Mouse (Mus musculus): ENCODE results near the gene Wdr62. TPM values are rescaled to one million over a fixed set of nuclear protein-coding genes. Genes with fewer than 3 reads are reported as not detected.

The Wdr62 gene
- polyA plus RNA-seq, 1 experiment from 2014 or later: 9.9 TPM

- peaks cover 11% of the 10 kb centered on the region for H3K4me1 ChIP-seq
- no peaks in the 10 kb centered on the region for H3K9me3 ChIP-seq (replicated peaks)
- 94% methylated on average over 15 of the region's 15 CpGs for WGBS
- H3K4me3 ChIP-seq (replicated peaks): no peak overlapping the region
- no peak for ATAC-seq (replicated peaks; ENCODE audit: low FRiP score)
- H3K9ac ChIP-seq: no peak overlapping the region
- peaks cover 71% of the 10 kb centered on the region for H3K36me3 ChIP-seq
- H3K27ac ChIP-seq: no peak overlapping the region
- H3K27me3 ChIP-seq: no peaks in the 10 kb centered on the region
- H3K4me2 ChIP-seq: no peak overlapping the region
Measured at GRCm38 (mm10) chr7:30296816-30297215, 16.6 kb upstream of the Wdr62 start.

- H3K27me3 ChIP-seq: no peaks in the 10 kb centered on the region
- H3K27ac ChIP-seq: no peak overlapping the region
- H3K9ac ChIP-seq: no peak overlapping the region
- WGBS: 53% methylated on average over 10 of the region's 10 CpGs
- H3K4me1 ChIP-seq: peaks cover 22% of the 10 kb centered on the region
- no peaks in the 10 kb centered on the region for H3K9me3 ChIP-seq (replicated peaks)
- no peak overlapping the region for H3K4me3 ChIP-seq (replicated peaks)
- peaks cover 58% of the 10 kb centered on the region for H3K36me3 ChIP-seq
- no peak for ATAC-seq (replicated peaks; ENCODE audit: low FRiP score)
- no peak overlapping the region for H3K4me2 ChIP-seq
Measured at GRCm38 (mm10) chr7:30295103-30295502, 14.9 kb upstream of the Wdr62 start.

GRCm38 (mm10) chr7:30294296-30294695 lies 14.1 kb upstream of the Wdr62 start:
- H3K4me1 ChIP-seq: peaks cover 22% of the 10 kb centered on the region
- no peaks in the 10 kb centered on the region for H3K9me3 ChIP-seq (replicated peaks)
- ATAC-seq (replicated peaks; ENCODE audit: low FRiP score): no peak
- H3K27me3 ChIP-seq: no peaks in the 10 kb centered on the region
- no peak overlapping the region for H3K4me3 ChIP-seq (replicated peaks)
- no peak overlapping the region for H3K27ac ChIP-seq
- peaks cover 50% of the 10 kb centered on the region for H3K36me3 ChIP-seq
- no peak overlapping the region for H3K4me2 ChIP-seq
- H3K9ac ChIP-seq: no peak overlapping the region
- WGBS: 79% methylated on average over 5 of the region's 5 CpGs

GRCm38 (mm10) chr7:30293795-30294194 lies 13.6 kb upstream of the Wdr62 start:
- no peak overlapping the region for H3K9ac ChIP-seq
- H3K9me3 ChIP-seq (replicated peaks): no peaks in the 10 kb centered on the region
- no peaks in the 10 kb centered on the region for H3K27me3 ChIP-seq
- H3K27ac ChIP-seq: no peak overlapping the region
- no peak overlapping the region for H3K4me2 ChIP-seq
- peaks cover 22% of the 10 kb centered on the region for H3K4me1 ChIP-seq
- 83% methylated on average over 13 of the region's 13 CpGs for WGBS
- peaks cover 45% of the 10 kb centered on the region for H3K36me3 ChIP-seq
- no peak overlapping the region for H3K4me3 ChIP-seq (replicated peaks)
- no peak for ATAC-seq (replicated peaks; ENCODE audit: low FRiP score)

- H3K4me1 ChIP-seq: peaks cover 22% of the 10 kb centered on the region
- no peaks in the 10 kb centered on the region for H3K27me3 ChIP-seq
- peak within 1 kb of the TSS; percentile 71 for H3K27ac ChIP-seq
- H3K36me3 ChIP-seq: peaks cover 23% of the 10 kb centered on the region
- peak within 1 kb of the TSS; percentile 79 for H3K4me3 ChIP-seq (replicated peaks)
- WGBS: 8% methylated on average over 35 of the region's 35 CpGs
- peak within 1 kb of the TSS; percentile 79 for H3K4me2 ChIP-seq
- peak; percentile 85 for ATAC-seq (replicated peaks; ENCODE audit: low FRiP score)
- H3K9ac ChIP-seq: peak within 1 kb of the TSS; percentile 84
- no peaks in the 10 kb centered on the region for H3K9me3 ChIP-seq (replicated peaks)
Measured at GRCm38 (mm10) chr7:30291215-30292131, 11.3 kb upstream of the Wdr62 start, which contains the start of gene Clip3. TSS of gene Clip3 (plus strand) at chr7:30291728.

GRCm38 (mm10) chr7:30289714-30290399 lies 9.6 kb upstream of the Wdr62 start:
- Histone ChIP-seq H3K27me3 (no peaks in the 10 kb centered on the region), H3K9me3 (replicated peaks) (no peaks in the 10 kb centered on the region), H3K27ac (no peak overlapping the region), H3K36me3 (peaks cover 11% of the 10 kb centered on the region), H3K4me3 (replicated peaks) (no peak overlapping the region), H3K4me1 (peaks cover 22% of the 10 kb centered on the region), H3K9ac (no peak overlapping the region), H3K4me2 (no peak overlapping the region)
- 57% methylated on average over 10 of the region's 10 CpGs for WGBS
- ATAC-seq (replicated peaks; ENCODE audit: low FRiP score): 0 out of 2 replicates have a peak, but pooled peaks have one; percentile 20

- H3K9ac ChIP-seq: no peak overlapping the region
- peaks cover 5% of the 10 kb centered on the region; the same call in 1 of the 2 replicates for H3K36me3 ChIP-seq
- H3K4me3 ChIP-seq (replicated peaks): no peak overlapping the region
- no peak overlapping the region for H3K4me2 ChIP-seq
- 68% methylated on average over 7 of the region's 7 CpGs for WGBS
- peaks cover 22% of the 10 kb centered on the region for H3K4me1 ChIP-seq
- no peaks in the 10 kb centered on the region for H3K9me3 ChIP-seq (replicated peaks)
- H3K27ac ChIP-seq: no peak overlapping the region
- ATAC-seq (replicated peaks; ENCODE audit: low FRiP score): no peak
- no peaks in the 10 kb centered on the region for H3K27me3 ChIP-seq
Measured at GRCm38 (mm10) chr7:30289071-30289713, 9.0 kb upstream of the Wdr62 start.

- Histone ChIP-seq H3K4me3 (replicated peaks) (no peak overlapping the region), H3K9me3 (replicated peaks) (no peaks in the 10 kb centered on the region), H3K36me3 (no peaks in the 10 kb centered on the region), H3K4me2 (no peak overlapping the region), H3K9ac (no peak overlapping the region), H3K27me3 (no peaks in the 10 kb centered on the region), H3K4me1 (peaks cover 22% of the 10 kb centered on the region), H3K27ac (no peak overlapping the region)
- WGBS: 63% methylated on average over 6 of the region's 6 CpGs
- no peak for ATAC-seq (replicated peaks; ENCODE audit: low FRiP score)
Measured at GRCm38 (mm10) chr7:30288046-30288445, 7.8 kb upstream of the Wdr62 start.

- no peaks in the 10 kb centered on the region for H3K36me3 ChIP-seq
- no peak for ATAC-seq (replicated peaks; ENCODE audit: low FRiP score)
Measured at GRCm38 (mm10) chr7:30286701-30287410, 6.6 kb upstream of the Wdr62 start.

GRCm38 (mm10) chr7:30282740-30283139 lies 2.5 kb upstream of the Wdr62 start:
- Histone ChIP-seq H3K4me1 (peaks cover 19% of the 10 kb centered on the region), H3K9ac (no peak overlapping the region), H3K4me2 (no peak overlapping the region), H3K27ac (no peak overlapping the region), H3K27me3 (no peaks in the 10 kb centered on the region), H3K9me3 (replicated peaks) (no peaks in the 10 kb centered on the region), H3K36me3 (no peaks in the 10 kb centered on the region; the same call in 1 of the 2 replicates), H3K4me3 (replicated peaks) (no peak overlapping the region)
- no peak for ATAC-seq (replicated peaks; ENCODE audit: low FRiP score)
- 80% methylated on average over 7 of the region's 7 CpGs for WGBS

More at GRCm38 (mm10) chr7:30286701-30287410, 6.6 kb upstream of the Wdr62 start:
- Histone ChIP-seq H3K27ac (no peak overlapping the region), H3K4me2 (no peak overlapping the region), H3K9ac (no peak overlapping the region), H3K27me3 (no peaks in the 10 kb centered on the region), H3K4me1 (peaks cover 12% of the 10 kb centered on the region), H3K9me3 (replicated peaks) (no peaks in the 10 kb centered on the region), H3K4me3 (replicated peaks) (no peak overlapping the region)
- 67% methylated on average over 8 of the region's 8 CpGs for WGBS

- Histone ChIP-seq H3K9ac (no peak overlapping the region), H3K27me3 (no peaks in the 10 kb centered on the region), H3K27ac (no peak overlapping the region), H3K4me1 (peaks cover 19% of the 10 kb centered on the region), H3K4me2 (peak overlapping the region; percentile 85; the same call in 1 of the 2 replicates), H3K4me3 (replicated peaks) (peak overlapping the region; percentile 69; the same call in 1 of the 2 replicates), H3K9me3 (replicated peaks) (no peaks in the 10 kb centered on the region), H3K36me3 (no peaks in the 10 kb centered on the region; the same call in 1 of the 2 replicates)
- no peak for ATAC-seq (replicated peaks; ENCODE audit: low FRiP score)
- 76% methylated on average over 4 of the region's 4 CpGs for WGBS
Measured at GRCm38 (mm10) chr7:30281522-30281921, 1.3 kb upstream of the Wdr62 start.
